Mouse (Mus musculus) macrophage (primary cell): ENCODE measurements at regions not wholly inside any gene's neighbourhood (a gene's known extent, or its start where the extent isn't known, plus 50 kb on each side); places are given as distances from the start of the nearest gene placed in this dataset.

Experiments used
- H3K27ac ChIP-seq: fragments of 350-480 bp; formaldehyde crosslinking; 2 replicates; pipeline ENCODE4 v1.9.0; 2021
- H3K36me3 ChIP-seq: fragments of 350-480 bp; formaldehyde crosslinking; 2 replicates; pipeline ENCODE4 v1.9.0; 2021; ENCODE audit errors: inconsistent target
- H3K4me3 ChIP-seq: fragments of 350-480 bp; formaldehyde crosslinking; 2 replicates; pipeline ENCODE4 v1.9.0; 2021; ENCODE audit errors: inconsistent target
- H3K79me2 ChIP-seq: fragments of 350-480 bp; formaldehyde crosslinking; 2 replicates; pipeline ENCODE4 v1.9.0; 2021; ENCODE audit errors: inconsistent target
- WGBS: methylation state at CpG from one replicate; pipeline ENCODE4 v1.1.7; 2026; ENCODE audit warnings: inconsistent platforms; ENCODE audit not compliant: missing documents; 5-methylcytosine and 5-hydroxymethylcytosine counted together

GRCm38 (mm10) chr6:147774626-147775025 is 272.4 kb upstream of the Far2 start:
- WGBS: 86% methylated on average over 6 of the region's 6 CpGs

GRCm38 (mm10) chr6:147779466-147779865 is 267.6 kb upstream of the Far2 start:
- Histone ChIP-seq H3K27ac (no peak overlapping the region), H3K36me3 (no peaks in the 10 kb centered on the region), H3K4me3 (no peak overlapping the region), H3K79me2 (no peaks in the 10 kb centered on the region)
- WGBS: 84% methylated on average over 1 of the region's 1 CpGs

More at GRCm38 (mm10) chr6:147774626-147775025, 272.4 kb upstream of the Far2 start:
- no peak overlapping the region for H3K27ac ChIP-seq
- H3K36me3 ChIP-seq: no peaks in the 10 kb centered on the region
- no peak overlapping the region for H3K4me3 ChIP-seq
- H3K79me2 ChIP-seq: no peaks in the 10 kb centered on the region

- Histone ChIP-seq H3K4me3 (no peak overlapping the region), H3K79me2 (no peaks in the 10 kb centered on the region), H3K27ac (no peak overlapping the region), H3K36me3 (no peaks in the 10 kb centered on the region)
- WGBS: 82% methylated on average over 2 of the region's 2 CpGs
These were observed 262.8 kb upstream of the Far2 start for GRCm38 (mm10) chr6:147784249-147784648.

DNA sequence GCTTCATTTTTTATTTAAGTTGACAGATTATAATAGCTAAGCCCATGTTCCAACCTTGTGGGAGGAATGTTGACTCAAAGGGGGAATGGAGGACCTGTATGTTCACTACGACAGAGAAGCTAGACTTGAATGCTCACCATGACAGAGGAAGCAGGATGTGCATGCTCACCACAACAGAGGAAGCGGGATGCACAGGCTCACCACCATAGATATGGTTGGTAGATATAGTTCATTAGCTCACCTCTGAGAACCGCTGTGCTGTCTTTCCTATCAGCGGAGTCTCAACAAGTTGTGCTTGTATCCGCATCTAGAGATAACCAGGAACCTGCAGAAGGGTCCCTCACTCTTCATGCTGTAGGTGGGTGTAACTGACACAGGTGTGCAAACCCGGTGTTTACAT is 262.2 kb upstream of the Far2 start:
- H3K27ac ChIP-seq: no peak overlapping the region
- 84% methylated on average over 6 of the region's 6 CpGs for WGBS
- no peaks in the 10 kb centered on the region for H3K79me2 ChIP-seq
- H3K36me3 ChIP-seq: no peaks in the 10 kb centered on the region
- H3K4me3 ChIP-seq: no peak overlapping the region

DNA sequence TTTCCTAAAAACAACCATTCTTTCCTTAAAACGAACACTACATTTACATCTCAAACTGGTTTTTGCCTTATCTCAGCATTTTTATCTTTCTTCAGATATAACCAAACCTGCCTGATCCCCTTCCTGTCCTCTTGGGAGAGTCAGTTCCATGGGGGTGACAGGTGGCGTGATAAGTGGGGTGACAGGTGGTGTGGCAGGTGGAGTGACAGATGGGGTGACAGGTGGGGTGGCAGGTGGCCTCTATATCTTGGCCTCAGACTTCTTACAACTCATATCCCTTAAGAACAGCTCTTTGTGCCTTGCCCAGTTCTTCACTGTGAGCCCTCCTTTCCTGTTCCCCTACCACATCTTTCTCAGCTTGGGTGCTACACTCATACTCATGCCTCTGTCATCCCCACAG is 259.0 kb upstream of the Far2 start:
- no peaks in the 10 kb centered on the region for H3K36me3 ChIP-seq
- no peak overlapping the region for H3K4me3 ChIP-seq
- 89% methylated on average over 2 of the region's 2 CpGs for WGBS
- no peaks in the 10 kb centered on the region for H3K79me2 ChIP-seq
- H3K27ac ChIP-seq: no peak overlapping the region

GRCm38 (mm10) chr6:147789112-147789511 is 257.9 kb upstream of the Far2 start:
- H3K27ac ChIP-seq: no peak overlapping the region
- no peaks in the 10 kb centered on the region for H3K79me2 ChIP-seq
- no peaks in the 10 kb centered on the region for H3K36me3 ChIP-seq
- 73% methylated on average over 6 of the region's 6 CpGs for WGBS
- no peak overlapping the region for H3K4me3 ChIP-seq

- no peak overlapping the region for H3K4me3 ChIP-seq
- WGBS: 94% methylated on average over 3 of the region's 3 CpGs
- H3K27ac ChIP-seq: no peak overlapping the region
- no peaks in the 10 kb centered on the region for H3K79me2 ChIP-seq
- H3K36me3 ChIP-seq: no peaks in the 10 kb centered on the region
These were observed 253.2 kb upstream of the Far2 start for GRCm38 (mm10) chr6:147793811-147794210.

DNA sequence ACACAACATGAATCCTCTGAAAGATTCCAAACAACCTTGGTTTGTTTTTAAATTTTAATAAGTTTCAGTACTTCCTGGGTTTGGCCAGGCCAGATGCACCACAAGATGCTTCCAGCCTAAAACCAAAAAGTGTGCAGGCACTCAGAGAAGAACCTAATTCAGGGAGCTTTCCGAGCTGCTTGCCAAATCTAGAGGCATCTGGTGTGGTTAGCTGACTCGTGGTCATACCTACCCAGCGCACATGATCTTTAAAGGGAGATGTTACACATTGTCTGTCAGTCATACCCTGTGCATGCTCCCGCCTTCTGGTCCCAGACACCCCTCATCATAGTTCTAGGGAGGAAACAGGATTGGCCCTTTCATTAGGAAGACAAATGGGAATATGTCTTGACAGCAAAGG is 252.7 kb upstream of the Far2 start:
- 56% methylated on average over 4 of the region's 4 CpGs for WGBS
- no peaks in the 10 kb centered on the region for H3K36me3 ChIP-seq
- no peak overlapping the region for H3K4me3 ChIP-seq
- H3K27ac ChIP-seq: no peak overlapping the region
- no peaks in the 10 kb centered on the region for H3K79me2 ChIP-seq

GRCm38 (mm10) chr6:147799009-147799727 is 247.9 kb upstream of the Far2 start:
- 12% methylated on average over 8 of the region's 9 CpGs for WGBS
- Histone ChIP-seq H3K27ac (peak overlapping the region; percentile 24), H3K36me3 (no peaks in the 10 kb centered on the region), H3K79me2 (no peaks in the 10 kb centered on the region), H3K4me3 (no peak overlapping the region)

DNA sequence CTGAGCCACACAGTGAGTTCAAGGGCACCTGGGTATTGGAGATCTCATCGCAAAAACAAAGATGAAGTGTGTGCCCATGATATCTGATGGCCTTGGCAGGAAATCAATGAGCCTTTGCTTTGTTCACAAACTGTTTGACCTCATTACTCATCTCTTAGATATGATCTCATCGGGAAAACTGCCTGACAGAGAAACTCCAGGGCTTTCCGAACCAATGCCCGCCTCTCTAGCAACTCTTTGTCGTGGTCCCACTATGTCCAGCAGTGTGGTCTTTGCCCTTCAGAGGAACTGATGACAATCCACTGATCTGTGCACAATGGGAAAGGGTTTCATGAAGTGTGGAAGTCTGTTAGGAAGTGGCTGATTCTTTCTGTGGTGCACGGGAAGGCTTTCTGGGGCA is 247.2 kb upstream of the Far2 start:
- Histone ChIP-seq H3K36me3 (no peaks in the 10 kb centered on the region), H3K4me3 (no peak overlapping the region), H3K79me2 (no peaks in the 10 kb centered on the region), H3K27ac (peak overlapping the region; percentile 24; the same call in 1 of the 2 replicates)
- WGBS: 87% methylated on average over 6 of the region's 6 CpGs

DNA sequence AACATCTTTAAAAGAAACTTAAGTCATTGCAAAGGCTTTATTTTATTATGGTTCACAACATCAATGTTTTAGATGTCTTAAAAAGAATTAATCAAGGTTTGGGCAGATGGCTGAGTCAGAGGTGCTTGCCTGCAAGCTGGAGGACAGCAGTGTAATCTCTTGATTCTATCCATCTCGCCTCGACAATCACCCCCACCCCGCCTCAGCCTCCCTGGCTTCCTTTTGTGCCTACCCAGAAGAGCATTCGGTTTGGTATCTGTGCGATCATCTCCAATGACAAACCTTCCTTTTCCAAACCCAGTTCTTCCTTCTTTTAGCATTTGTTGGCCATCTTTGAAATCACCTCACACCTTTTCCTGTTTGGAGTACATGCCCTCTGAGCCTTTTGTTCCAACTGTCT is 246.2 kb upstream of the Far2 start:
- no peak overlapping the region for H3K27ac ChIP-seq
- no peaks in the 10 kb centered on the region for H3K79me2 ChIP-seq
- H3K36me3 ChIP-seq: no peaks in the 10 kb centered on the region
- H3K4me3 ChIP-seq: no peak overlapping the region
- WGBS: 92% methylated on average over 5 of the region's 5 CpGs

DNA sequence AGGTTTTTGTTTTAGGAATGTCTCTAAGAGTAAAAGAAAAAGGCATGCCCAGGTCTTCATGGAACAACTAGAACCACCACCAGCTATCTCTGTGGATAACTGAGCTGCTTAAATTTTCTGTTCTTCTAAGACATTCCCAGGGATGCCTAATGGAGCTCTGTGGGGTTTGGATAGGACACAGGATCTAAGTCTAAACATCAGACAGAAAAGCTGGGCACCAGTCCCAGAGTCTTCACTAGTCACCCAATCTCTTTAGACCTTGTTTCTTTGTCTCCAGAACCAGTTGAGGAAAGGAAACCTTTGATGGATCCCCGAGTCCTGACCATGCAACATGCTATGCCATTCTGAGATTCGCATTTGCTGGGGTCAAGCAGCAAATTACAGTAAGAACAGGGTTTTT is 243.2 kb upstream of the Far2 start:
- Histone ChIP-seq H3K27ac (no peak overlapping the region), H3K4me3 (no peak overlapping the region), H3K79me2 (no peaks in the 10 kb centered on the region), H3K36me3 (no peaks in the 10 kb centered on the region)
- 91% methylated on average over 2 of the region's 2 CpGs for WGBS

DNA sequence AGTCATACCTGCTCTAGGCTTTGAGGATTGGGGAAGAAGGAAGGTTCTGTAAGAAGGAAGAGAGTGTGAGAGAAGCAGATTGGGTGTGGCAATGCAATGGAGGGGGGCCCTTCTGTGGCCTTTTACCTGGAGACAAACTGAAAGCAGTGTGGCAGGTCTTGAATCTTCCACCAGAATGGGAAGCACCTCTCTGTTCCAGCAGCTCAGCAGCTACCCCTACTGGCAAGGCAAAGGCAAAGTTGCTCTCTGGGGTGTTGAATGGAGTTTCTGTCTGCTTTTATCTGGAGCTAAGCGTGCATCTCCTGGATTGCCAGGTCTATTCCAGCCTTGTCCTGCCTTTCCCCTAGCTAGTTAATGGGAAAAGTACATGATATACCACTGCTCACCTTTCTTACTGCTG is 236.3 kb upstream of the Far2 start:
- Histone ChIP-seq H3K36me3 (no peaks in the 10 kb centered on the region), H3K27ac (no peak overlapping the region), H3K4me3 (no peak overlapping the region), H3K79me2 (no peaks in the 10 kb centered on the region)
- 25% methylated on average over 1 of the region's 1 CpGs for WGBS

GRCm38 (mm10) chr6:147816861-147817260 is 230.2 kb upstream of the Far2 start:
- no peak overlapping the region for H3K27ac ChIP-seq
- WGBS: 91% methylated on average over 7 of the region's 7 CpGs
- H3K4me3 ChIP-seq: no peak overlapping the region
- H3K36me3 ChIP-seq: no peaks in the 10 kb centered on the region
- H3K79me2 ChIP-seq: no peaks in the 10 kb centered on the region

GRCm38 (mm10) chr6:147817262-147817661 is 229.8 kb upstream of the Far2 start:
- Histone ChIP-seq H3K79me2 (no peaks in the 10 kb centered on the region), H3K36me3 (no peaks in the 10 kb centered on the region), H3K4me3 (no peak overlapping the region), H3K27ac (no peak overlapping the region)

- Histone ChIP-seq H3K27ac (no peak overlapping the region), H3K36me3 (no peaks in the 10 kb centered on the region), H3K4me3 (no peak overlapping the region), H3K79me2 (no peaks in the 10 kb centered on the region)
- WGBS: 16% methylated on average over 4 of the region's 4 CpGs
These were observed 224.8 kb upstream of the Far2 start for GRCm38 (mm10) chr6:147822215-147822614.
